Mouse (Mus musculus) kidney, adult 8-10 months (tissue): ENCODE results near the gene Primpol.
"Not testable (repeated sequence)": the region's sequence is repeated elsewhere in the genome, so short reads cannot be mapped to it uniquely, and the experiment has no call there.

ENCODE experiments used
- DNase-seq, 2 experiments: peaks; one replicate each; pipeline ENCODE4 v3.0.0; 2022

Gene Primpol

DNA sequence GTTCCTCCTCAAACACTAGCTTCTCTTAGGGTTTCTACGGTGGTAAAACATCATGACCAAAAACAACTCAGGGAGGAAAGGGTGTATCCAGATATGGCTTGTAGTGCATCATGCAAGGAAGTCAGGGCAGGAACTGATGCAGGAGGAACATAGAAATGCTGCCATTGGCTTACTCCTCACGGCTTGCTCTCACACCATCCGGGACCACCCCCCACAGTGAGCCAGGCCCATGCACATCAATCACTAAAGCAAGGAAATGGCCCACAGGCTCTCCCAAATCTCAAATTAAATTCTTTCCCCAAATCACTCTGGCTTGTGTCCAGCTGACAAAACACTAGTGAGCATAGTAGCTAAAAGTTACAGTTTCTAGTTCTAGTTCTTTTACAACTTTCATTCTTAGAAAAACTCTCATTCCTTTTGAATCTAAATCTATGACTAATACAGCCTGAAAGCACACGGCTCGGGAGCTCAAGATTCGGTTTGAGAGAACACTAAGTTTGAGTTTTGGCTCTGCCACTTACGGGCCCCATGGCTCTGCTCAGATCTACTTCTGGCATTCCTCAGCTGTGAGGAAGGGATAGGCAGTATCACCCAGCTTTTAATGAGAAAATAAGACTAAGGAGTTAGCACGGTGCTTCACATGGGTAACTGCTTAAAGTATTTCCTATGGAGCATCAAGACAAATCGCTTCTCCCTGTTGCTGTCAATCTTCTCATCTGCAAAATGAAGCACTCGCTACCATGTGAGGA is 15.9 kb downstream of the Primpol start:
- no peak for DNase-seq

DNA sequence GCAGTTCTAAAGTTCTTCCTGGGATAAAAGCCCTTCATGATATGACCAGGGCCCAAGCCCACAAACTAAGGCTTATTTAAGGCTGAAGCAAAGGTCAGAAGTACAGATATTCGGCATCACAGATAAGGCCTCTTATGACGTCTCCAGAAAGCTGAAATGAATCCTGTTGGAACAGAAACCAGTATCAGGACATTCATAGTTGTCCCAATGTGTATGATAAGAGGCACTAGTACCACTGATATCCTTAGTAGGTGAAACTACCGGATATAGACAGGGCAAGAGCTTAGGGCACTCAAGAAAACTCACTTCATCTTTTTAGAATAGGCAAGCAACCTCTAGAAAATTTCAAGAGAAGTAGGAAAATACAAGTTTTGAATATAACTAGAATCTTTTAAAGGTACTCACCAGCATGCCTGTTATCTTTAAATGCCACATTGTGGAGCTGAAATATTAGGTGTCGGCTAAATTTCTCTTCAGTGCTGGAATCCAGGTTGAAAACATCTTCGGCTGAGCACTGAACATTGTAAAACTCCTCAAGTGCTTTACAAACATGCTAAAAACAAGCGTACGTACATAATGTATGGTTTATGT is 17.6 kb downstream of the Primpol start:
- no peak for DNase-seq

GRCm38 (mm10) chr8:46598753-46599152 is 18.3 kb downstream of the Primpol start:
- no peak for DNase-seq

- DNase-seq, result no peak
Observed at GRCm38 (mm10) chr8:46598114-46598513, 18.9 kb downstream of the Primpol start.

DNA sequence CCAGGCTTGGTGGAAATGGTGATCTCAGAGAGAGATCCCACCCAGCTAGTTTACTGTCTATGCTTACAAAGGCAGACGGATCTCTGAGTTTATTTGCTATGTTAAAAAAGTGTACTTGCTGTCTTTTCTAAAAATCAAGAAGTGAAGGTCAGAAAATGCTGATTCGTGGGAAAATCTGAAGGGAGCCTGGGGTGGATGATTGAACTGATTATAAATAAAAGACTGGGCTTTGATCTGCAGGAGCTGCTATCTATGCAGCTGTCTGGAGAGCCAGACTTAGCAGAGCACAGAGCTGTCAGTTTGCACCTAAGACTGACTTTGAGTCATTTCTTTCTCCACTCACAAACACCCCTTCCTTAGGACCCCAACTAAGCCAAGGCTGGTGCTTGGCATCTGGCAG is 19.6 kb downstream of the Primpol start:
- DNase-seq, result no peak

GRCm38 (mm10) chr8:46596530-46596929 is 20.5 kb downstream of the Primpol start:
- DNase-seq, result no peak

DNA sequence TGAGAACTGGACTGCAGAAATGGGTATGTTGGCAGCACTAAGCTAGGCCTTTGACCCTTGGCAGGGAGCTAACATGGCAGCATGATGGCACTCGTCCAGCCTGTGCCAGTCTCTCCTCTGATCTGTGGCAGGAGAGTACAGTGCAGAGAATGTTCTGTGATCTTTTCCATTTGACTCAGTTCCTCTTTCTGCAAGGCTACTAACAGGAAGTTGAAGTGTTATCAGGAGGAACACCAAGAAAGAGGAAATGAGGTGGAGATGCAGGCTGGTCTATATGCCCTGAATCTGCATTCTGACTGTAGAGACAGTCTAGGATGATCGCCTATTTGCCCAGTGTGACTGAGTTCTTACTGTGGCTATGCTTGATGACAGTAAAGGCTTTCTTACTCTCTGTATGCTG is 21.4 kb downstream of the Primpol start:
- DNase-seq, result peak; percentile 60 to 78

DNA sequence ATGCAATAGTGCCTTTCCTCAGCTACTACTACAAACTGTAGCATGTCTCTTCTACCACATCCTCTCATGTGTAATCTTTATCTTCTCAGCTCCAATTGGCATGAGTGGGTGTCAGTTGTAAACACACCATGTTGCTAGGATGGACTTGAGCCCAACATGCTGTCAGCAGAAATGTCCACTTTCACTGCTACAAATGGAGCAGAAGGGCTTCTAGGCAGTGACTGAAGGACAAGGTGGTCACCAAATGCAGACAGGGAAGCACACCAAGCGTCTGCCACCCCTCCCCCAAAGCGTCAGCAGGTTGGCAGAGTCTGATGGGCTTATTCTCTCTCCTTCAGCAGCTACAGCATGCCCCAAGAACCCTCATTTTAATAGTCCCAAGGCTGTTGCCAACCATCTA is 23.2 kb downstream of the Primpol start:
- DNase-seq, result no peak

DNA sequence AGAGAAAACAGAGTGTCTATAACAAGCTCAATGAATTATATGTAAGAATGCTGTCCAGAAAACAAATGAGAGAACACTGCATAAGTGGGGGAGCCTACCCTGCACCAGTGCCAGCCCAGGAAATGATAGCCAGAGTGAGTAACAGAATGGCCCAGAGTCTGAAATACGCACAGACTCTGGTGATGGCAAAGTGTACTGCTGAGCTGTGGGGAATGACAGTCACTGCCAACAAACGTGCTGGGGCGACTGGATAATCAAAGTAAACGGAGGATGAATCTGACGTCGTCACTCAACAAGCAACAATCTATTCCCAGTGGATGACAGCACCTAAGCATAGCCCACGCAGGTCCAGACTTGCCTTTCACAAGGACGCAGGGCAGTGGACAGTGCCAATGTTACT is 23.9 kb downstream of the Primpol start:
- DNase-seq, result no peak

DNA sequence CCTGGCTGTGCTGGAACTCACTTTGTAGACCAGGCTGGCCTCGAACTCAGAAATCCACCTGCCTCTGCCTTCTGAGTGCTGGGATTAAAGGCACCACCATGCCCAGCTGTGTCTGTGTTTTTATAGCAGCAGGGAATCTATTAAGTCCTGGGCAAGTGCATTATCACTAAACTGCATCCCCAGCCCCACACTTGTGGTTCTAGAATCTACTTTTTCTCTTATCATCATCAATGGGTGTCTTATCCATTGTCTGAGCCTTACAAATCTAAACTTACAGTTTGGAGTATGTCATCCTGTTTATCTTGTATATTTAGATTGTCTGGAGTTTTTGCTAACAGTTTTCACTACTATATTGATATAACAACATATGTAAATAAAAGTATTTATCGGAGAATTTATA is 28.3 kb downstream of the Primpol start:
- DNase-seq, result no peak

DNA sequence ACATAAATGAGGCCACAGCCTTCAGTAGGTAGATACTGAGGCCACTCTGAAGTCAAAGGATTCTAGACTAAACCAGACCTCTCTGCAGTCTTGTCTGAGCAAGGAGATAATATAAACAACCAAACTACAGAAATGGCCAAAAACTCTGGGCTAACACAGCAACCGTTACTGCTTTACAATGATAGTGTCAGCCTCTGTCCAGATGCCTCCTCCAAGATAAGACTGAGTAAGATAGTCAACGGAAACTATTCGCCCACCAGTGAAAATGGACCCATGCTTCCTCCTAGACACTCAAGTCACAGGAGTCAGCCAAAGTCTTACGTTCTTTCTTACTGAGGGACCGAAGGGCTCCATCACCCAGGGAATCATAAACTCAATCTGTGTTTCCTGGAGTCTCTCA is 29.1 kb downstream of the Primpol start:
- no peak for DNase-seq

DNA sequence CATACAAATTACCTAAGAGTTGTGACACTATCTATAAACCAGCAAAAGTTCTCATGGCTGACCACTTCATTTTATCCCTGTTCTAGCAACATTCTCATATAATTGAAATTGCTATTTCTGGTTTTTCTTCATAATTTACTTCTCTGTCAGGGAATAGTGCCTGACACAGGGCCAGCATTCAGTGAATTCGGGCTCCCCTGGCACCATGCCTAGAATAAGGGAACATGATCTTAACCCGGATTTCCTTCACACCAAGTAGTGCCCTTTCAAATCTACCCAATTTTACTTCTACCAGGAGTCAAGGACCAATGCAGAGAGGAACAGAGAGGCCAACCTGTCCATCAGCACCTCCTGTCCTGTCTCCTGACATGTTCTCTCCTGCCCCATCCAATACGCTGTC is 31.4 kb downstream of the Primpol start:
- DNase-seq, result no peak

GRCm38 (mm10) chr8:46584328-46584727 is 32.7 kb downstream of the Primpol start:
- DNase-seq, result not testable (repeated sequence)

DNA sequence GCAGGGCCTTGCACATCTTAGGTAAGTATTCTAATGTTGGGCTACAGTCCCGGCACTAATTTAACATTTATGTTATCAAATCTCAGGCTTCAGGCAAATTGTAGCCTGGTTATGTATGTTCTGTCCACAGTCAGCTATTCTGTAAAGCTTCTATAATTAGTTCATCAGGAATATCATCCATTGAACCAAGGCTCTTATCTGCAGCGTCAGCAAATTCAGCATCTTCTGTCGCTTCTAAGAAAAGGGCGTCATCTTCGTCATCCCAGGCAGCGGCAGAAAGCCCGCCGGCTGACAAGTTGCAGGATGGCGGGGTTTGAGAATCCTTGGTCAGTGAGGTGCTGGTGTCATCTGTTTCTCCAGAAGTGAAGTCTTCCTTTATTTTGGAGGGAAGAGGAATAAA is 38.2 kb downstream of the Primpol start:
- no peak for DNase-seq

- no peak for DNase-seq
Observed at GRCm38 (mm10) chr8:46573964-46574363, 43.0 kb downstream of the Primpol start.

DNA sequence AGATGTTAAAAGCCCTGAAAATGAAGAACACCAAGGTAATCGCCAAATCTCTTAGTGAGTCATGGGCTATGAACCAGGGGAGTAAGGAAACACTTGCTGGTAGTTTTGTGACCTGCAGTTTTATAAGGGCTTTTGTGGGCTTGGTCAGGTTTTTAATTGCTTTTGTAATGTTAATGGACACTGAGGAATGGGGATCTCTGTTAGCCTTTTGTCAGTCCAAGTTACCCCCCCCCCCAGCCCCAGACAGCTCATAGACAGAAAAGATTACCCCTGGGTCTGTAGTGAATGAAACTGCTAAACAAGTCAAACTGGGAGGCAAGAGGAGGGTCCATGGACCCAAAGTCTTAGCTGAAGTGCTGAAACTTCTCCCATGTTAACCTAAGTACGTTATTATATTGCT is 43.6 kb downstream of the Primpol start:
- no peak for DNase-seq

DNA sequence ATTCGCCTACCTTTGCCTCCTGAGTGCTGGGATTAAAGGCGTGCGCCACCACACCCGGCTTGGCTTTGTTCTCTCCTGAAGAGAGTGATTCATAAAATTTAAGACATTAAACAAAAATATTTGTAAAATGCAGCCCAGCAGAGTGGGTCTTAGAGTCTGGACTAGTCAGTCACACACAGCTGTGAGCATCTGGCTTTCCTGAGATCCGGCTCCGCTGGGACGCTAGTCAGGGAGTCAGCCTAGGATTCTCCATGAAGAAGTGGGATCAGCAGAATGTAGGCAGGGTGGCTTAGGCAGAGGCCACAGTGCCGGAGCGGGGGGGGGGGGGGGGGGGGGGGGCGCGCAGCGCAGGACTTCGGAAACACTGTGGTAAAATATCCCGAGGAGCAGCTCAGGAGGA is 46.3 kb downstream of the Primpol start:
- DNase-seq, result no peak

DNA sequence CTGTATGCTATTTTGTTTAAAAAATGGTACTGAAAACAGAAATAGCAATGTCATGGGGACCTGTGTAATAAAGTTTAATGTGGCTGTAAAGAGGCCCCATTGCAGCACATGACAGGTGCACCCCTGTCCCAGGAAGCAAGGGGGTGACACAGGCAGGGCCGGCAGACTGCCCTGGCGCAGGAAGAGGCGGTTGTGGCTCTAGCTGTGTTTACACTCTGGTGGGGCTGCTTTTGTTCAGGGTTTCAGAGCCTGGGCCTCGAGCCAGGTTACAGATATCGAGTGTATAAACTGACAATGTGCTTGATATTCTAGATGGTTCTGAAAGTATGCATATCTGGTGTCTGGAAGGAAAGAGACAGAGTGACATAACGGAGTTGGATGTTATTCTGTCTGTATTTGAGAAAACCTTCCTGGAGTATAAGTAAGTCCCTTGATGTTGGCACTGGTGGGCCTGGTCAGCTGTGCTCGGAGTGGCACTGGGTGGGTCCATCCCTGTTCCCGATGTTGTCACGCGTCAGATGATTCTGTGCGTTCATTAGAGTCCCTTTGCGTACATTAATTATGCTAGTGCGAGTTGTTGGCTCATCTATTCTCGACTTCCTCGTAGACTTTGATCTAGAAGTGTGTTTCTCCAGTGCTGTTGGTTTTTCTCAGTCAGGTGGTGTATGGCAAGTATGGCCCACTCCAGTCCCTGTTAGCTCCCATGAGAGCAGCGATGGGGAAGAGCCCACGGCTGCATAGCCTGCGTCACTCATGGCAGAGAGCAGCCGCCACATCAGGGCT is 47.2 kb downstream of the Primpol start:
- DNase-seq, result no peak

- no peak for DNase-seq
Observed at GRCm38 (mm10) chr8:46568942-46569341, 48.1 kb downstream of the Primpol start.

GRCm38 (mm10) chr8:46567946-46568345 is 49.1 kb downstream of the Primpol start:
- DNase-seq, result no peak

DNA sequence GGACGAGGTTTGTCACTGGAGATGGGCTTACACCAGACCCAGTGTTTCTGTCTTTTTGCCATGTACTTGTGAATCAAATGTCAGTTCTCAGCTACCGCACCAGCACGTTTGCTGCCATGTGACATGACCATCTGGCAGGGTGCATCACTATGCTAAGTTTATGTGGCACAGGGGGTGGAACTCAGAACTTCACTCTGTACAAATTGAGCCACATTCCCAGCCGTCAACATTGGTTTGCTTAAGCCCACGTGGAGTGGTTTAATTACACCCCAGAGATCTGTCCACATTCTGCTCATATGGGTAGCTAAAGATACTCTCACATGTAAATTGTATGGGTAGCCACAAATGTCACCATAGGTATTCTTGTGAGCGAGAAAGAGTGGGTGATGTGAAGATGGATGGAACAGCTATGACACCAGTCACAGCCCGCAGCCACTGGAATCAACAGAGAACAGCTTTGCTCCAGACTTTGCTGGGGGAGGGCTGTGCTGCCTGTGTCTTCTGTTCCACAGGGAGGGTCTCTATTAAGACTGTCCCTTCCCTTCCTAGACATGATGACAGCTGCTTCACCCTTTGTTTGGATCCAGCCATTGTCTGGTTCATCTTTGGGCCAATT is 50.0 kb downstream of the Primpol start:
- no peak for DNase-seq

DNA sequence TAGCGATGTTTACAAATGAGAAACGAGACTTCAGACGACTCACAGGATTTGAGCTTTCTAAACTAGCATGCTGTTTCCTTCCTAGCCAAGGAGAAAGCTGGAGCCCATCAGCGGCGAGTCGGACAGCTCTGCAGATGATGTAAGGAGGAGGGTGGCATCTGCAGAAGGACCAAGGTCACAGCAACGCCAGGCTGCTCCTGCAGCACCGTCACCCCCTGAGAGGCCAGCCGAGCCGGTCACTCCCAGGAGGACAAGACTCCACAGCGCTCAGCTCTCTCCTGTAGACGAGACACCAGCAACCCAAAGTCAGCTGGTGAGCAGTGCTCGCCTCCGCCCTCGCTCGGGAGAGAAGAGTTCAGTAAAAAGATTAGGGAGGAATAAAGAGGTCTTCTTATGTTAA is 54.7 kb downstream of the Primpol start:
- no peak for DNase-seq

DNA sequence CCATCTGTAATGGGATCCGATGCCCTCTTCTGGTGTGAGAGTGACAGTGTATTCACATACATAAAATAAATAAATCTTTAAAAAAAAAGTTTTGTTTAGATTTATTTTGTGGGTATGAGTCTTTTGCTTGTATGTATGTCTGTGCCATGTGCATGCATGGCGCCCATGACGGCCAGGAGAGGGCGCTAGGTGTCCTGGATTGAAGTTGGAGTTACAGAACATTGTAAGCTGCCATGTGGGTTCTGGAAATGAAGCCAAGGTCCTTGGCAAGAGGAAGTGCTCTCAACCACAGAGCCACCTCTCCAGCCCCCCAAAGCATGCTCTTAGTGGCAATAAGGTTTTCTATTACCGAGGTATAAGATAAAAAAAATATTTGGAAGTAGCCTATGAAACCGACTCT is 57.6 kb downstream of the Primpol start:
- peak in 1 of 2 experiments; percentile 27 for DNase-seq

DNA sequence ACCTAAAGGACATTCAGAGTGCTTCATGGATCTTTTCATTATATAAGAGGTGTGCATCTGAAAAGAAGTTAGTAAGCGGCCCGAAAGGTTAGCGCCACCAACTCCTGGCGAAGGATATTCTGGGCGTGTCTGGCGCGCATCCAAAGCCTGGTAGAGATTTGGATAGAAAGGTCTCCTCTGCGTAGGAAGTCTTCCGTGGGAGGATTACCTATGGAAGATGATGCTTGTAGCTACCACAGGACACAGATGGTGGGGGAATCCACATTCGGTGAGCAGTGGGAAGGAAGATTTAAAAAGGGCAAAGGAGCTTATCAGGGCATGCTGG is 64.6 kb downstream of the Primpol start:
- peak in 1 of 2 experiments; percentile 29 for DNase-seq
